Mouse (Mus musculus): Measurements from ENCODE around the gene Ccnk.

DNA sequence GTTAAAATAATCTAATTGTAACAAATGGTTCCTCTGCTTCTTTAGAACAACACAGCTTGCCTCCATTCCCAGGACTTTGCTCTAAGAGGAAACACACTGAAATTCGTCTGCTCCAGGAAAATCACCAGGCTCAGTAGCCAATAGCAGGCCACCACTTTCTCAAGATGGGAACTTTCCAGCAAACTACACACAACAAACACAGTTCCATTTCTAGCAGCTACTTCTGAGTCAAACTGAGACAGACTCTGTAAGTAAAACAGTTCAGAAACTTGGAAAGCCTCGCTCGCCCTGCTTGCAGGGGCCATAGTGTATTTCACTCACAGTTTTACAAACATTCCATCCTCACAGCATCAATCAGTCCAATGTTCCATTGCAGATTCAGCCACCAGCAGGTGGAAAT lies 3.0 kb upstream of the Ccnk start:
- TF ChIP-seq CTCF (IDR thresholded peaks at IDR 0.05; ENCODE audit: control insufficient read depth, insufficient read depth, insufficient replicate concordance, low read depth, low read length), result no peak
- no peak for TF ChIP-seq POLR2A (IDR thresholded peaks at IDR 0.05; ENCODE audit: control insufficient read depth, low read depth, low read length)

Measured in testis, adult 2 months (tissue).